Mouse (Mus musculus) stomach, embryonic 16.5 days (tissue): Measurements from ENCODE around the gene Tmem81. TPM values are rescaled to one million over a fixed set of nuclear protein-coding genes. Genes with fewer than 3 reads are reported as not detected.
A peak's percentile ranks its signal among the peaks of the same experiment; 100 is the strongest.

Experiments
- ATAC-seq: fragments of 200-750 bp; cut with Nextera tagmentation; 2 replicates; pipeline ENCODE4 v1.8.0; 2017; ENCODE audit warnings: moderate number of reproducible peaks, moderate TSS enrichment; ENCODE audit not compliant: insufficient read depth, low FRiP score
- H3K27ac ChIP-seq: fragments of 300-500 bp; sonication (generic); 2 replicates; pipeline ENCODE4 v1.5.1; 2014; ENCODE audit warnings: low read length
- H3K27me3 ChIP-seq: fragments of 300-500 bp; sonication (generic); 2 replicates; pipeline ENCODE4 v1.6.1; 2014; ENCODE audit warnings: low read length, control low read depth, mixed read lengths; ENCODE audit not compliant: control insufficient read depth, insufficient read depth
- H3K36me3 ChIP-seq: fragments of 300-500 bp; sonication (generic); 2 replicates; pipeline ENCODE4 v1.6.1; 2014; ENCODE audit warnings: low read length; ENCODE audit not compliant: control insufficient read depth, insufficient read depth
- H3K4me1 ChIP-seq: fragments of 300-500 bp; sonication (generic); 2 replicates; pipeline ENCODE4 v1.6.1; 2014; ENCODE audit warnings: low read length, control low read depth, mixed read lengths; ENCODE audit not compliant: control insufficient read depth, insufficient read depth
- H3K4me2 ChIP-seq: fragments of 300-500 bp; sonication (generic); 2 replicates; pipeline ENCODE4 v1.6.1; 2014; ENCODE audit warnings: low read depth, low read length, mixed read lengths
- H3K4me3 ChIP-seq: fragments of 300-500 bp; sonication (generic); replicated peaks from 2 replicates; pipeline ENCODE4 v1.5.1; 2014; ENCODE audit warnings: mild to moderate bottlenecking, low read length
- H3K9ac ChIP-seq: fragments of 300-500 bp; sonication (generic); 2 replicates; pipeline ENCODE4 v1.6.1; 2014; ENCODE audit warnings: low read length
- H3K9me3 ChIP-seq: fragments of 300-500 bp; sonication (generic); replicated peaks from 2 replicates; pipeline ENCODE4 v1.6.1; 2016; ENCODE audit warnings: low read length, control low read depth; ENCODE audit not compliant: control insufficient read depth
- WGBS: fragments of 180-500 bp; shearing (Covaris S2); extraction: QIAGEN DNeasy Blood & Tissue Kit; methylation state at CpG from one replicate; pipeline ENCODE4 v1.1.7; 2014; 5-methylcytosine and 5-hydroxymethylcytosine counted together
- polyA plus RNA-seq: library from polyadenylated mRNA; unstranded; fragments of >200 nt; fragmentation: Nextera tagmentation; extraction: Ambion mirVana; gene quantifications from 2 replicates; pipeline ENCODE4 v1.2.1, GENCODE M21; 2015

Tmem81 gene
- polyA plus RNA-seq, 1 experiment from 2014 or later = 2.2 TPM

DNA sequence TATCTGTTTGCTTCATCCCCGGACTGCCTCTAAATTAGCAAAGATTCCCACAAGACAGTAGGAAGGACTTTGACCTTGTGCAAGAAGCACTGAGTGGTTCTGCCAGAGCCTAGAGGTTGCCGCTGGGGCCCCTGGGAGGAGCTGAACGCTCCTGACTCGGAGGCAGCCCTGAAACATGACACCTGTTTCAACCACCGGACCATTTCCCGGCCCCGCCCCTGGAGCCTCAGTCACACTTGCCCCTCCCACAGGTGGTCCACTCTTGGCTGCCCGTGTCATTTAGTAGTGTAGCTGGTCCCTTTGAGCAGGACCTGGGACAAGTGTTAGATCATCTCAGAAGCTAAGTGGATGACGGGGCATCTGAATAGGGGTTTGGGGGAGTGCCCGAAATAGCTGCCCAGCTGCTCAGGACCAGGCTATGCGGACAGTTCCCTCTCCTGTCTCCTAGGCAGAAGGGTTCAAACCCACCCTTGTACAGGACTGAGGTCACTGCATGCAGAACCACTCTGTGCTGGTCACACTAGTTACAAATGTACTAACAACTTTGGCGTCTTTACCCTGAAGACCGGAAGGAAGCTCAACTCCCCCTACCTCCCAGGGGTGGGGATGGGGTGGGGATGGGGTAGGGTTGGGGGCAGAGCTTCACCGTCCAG lies 35.3 kb downstream of the Tmem81 start:
- Histone ChIP-seq H3K9ac (no peak overlapping the region), H3K27ac (no peak overlapping the region), H3K4me3 (no peak overlapping the region), H3K27me3 (peaks cover 24% of the 10 kb centered on the region), H3K9me3 (no peaks in the 10 kb centered on the region), H3K4me1 (peaks cover 16% of the 10 kb centered on the region), H3K36me3 (no peaks in the 10 kb centered on the region), H3K4me2 (no peak overlapping the region)
- ATAC-seq = peak; percentile 61
- 7% methylated on average over 14 of the region's 14 CpGs for WGBS

DNA sequence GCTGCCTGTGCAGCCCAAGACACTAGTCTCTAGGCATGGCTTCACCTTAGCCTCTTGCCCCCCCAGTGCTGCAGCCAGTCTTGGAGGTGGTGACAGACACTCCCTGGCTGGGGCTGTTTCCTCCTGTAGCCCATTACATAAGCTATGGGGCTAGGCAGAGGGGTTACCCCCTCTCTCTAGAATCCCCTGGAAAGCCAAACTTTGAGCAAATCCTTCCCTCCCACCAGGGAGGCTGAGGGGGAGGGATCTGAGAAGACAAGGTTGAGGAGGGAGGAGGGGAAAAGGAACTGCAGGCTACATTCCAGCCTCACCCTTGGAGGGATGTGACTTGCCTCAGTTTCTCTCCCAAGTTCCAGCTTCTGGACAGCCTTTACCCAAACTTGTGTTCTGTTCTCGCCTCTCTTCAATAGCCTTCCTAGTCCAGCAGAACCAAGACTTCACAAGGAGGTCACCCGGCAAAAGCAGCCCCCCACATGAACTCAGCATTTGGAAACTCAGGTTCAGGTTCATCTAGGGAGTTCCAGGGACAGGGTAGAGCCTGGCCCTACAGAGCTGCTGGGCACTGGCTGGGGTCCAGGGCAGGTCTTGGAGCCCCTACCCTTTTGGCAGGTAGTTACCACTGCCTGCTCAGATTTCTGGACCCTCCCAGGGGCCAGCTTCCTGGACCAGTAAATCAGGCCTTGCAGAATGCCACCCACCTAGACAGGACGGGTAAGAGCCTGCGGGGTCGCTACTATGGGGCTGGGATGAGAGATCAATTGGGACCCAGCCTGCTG lies 36.0 kb downstream of the Tmem81 start:
- 18% methylated on average over 5 of the region's 5 CpGs for WGBS
- no peak overlapping the region for H3K9ac ChIP-seq
- no peak overlapping the region for H3K27ac ChIP-seq
- peaks cover 16% of the 10 kb centered on the region for H3K4me1 ChIP-seq
- no peak overlapping the region for H3K4me3 ChIP-seq
- peaks cover 24% of the 10 kb centered on the region for H3K27me3 ChIP-seq
- no peaks in the 10 kb centered on the region for H3K36me3 ChIP-seq
- no peaks in the 10 kb centered on the region for H3K9me3 ChIP-seq
- ATAC-seq = no peak
- H3K4me2 ChIP-seq = no peak overlapping the region

DNA sequence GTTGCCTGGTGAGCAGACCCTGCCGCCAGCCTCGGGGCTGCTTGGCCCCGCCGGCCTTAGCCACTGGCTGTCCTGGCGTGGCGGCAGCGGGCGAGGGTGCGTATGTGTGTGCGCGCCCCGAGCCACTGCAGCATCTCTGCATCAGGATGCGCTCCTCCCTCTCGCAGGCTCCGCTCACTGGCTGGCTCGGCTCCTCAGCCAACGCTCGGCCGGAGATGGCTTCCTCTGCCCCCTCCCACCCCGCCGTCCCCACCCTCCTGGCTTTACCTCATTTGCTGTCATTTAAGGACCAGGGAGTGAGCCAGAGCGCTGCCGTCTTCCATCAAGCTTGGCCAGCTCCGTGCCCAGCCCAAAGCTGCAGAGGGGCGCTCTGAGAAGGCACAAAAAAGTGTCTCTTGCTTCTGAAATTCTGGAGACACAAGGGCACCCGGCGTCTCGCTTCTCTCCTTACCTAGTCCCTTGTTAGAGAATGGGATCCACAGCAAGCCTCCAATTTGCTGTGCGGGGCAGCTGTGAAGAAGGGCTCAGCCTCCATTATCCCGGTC lies 36.8 kb downstream of the Tmem81 start, which contains the start of gene Cntn2:
Cntn2 (minus strand) TSS at position 495 of the 545 bp plus-strand sequence.
- Histone ChIP-seq H3K36me3 (no peaks in the 10 kb centered on the region), H3K4me1 (peaks cover 16% of the 10 kb centered on the region), H3K27me3 (peaks cover 24% of the 10 kb centered on the region), H3K4me2 (peak within 1 kb of the TSS; percentile 43; the same call in 1 of the 2 replicates), H3K9ac (peak within 1 kb of the TSS; percentile 31), H3K4me3 (peak within 1 kb of the TSS; percentile 14; the same call in 1 of the 2 replicates), H3K9me3 (no peaks in the 10 kb centered on the region), H3K27ac (no peak within 1 kb of the TSS)
- WGBS = 2% methylated on average over 28 of the region's 30 CpGs
- ATAC-seq = no peak; the same call in 1 of the 2 replicates

DNA sequence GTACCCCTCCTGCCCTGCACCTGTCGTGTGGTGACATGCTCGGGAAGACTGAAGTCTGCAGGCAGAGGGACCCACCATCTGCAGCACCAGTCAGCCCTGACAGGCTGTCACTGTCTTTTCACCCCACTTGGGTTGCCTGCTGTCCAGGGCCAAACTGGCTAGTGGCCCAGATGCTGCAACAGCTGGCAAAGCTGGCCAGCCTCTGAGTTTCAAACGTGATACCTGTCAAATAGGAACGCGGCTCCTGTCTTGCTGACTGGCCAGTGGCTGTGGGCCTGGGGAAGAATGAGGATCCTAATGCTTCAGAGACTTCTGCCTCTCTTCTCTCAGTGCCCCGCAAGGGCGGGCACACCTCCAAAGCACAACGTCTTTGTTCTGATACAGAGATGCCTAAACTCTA lies 37.8 kb downstream of the Tmem81 start:
- Histone ChIP-seq H3K36me3 (no peaks in the 10 kb centered on the region), H3K27me3 (peaks cover 24% of the 10 kb centered on the region), H3K4me1 (peaks cover 16% of the 10 kb centered on the region), H3K9me3 (no peaks in the 10 kb centered on the region), H3K4me3 (no peak overlapping the region), H3K4me2 (no peak overlapping the region), H3K9ac (no peak overlapping the region), H3K27ac (no peak overlapping the region)
- ATAC-seq = no peak
- WGBS = 69% methylated on average over 8 of the region's 8 CpGs

DNA sequence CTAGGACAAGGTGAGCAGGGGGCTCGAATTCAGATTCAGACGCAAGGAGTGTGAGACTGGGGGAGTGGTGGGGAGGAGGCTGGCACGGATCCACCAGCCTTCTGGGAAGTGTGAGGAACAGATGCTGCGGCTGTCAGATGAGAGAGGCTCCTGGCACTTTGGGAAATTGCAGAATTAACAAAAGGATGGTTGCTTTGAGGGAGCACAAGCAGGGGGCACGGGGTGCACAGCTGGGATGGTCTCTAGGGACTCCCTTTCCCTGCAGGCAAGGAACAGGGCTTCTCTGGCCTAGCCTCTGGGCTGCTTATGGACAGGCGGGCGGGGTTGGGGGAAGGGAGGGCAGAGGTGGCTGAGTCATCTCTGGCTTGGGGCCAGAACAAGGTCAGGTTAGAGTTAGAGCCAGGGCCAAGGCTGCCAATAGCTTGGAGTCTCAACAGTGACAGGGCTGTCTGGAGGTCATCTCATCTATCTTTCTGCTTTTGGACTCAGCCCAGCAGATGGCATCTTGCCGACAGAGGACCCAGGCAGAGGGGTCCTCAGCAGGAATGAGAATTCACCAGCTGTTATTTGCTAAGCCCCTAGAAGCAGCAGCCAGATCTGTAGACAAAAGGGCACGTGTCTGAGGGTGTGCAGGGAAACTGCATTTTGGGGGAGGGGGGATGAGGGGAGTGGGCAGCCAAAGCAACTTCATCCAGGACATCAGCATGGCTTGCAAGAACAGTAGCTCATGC lies 52.0 kb downstream of the Tmem81 start:
- Histone ChIP-seq H3K27ac (no peak overlapping the region), H3K27me3 (no peaks in the 10 kb centered on the region; the same call in 1 of the 2 replicates), H3K4me1 (peaks cover 14% of the 10 kb centered on the region), H3K36me3 (no peaks in the 10 kb centered on the region), H3K9ac (peak overlapping the region; percentile 2; the same call in 1 of the 2 replicates), H3K4me3 (no peak overlapping the region), H3K4me2 (no peak overlapping the region), H3K9me3 (no peaks in the 10 kb centered on the region)
- ATAC-seq = peak; percentile 80; the same call in 1 of the 2 replicates
- 14% methylated on average over 9 of the region's 9 CpGs for WGBS

Other genes with a start within 250 kb of the Tmem81 start
- gene Klhdc8a, start 207.6 kb upstream of the Tmem81 start, polyA plus RNA-seq = 0.09 and 0.18 TPM in 2 replicates
- gene Nuak2, start 190.1 kb upstream of the Tmem81 start, polyA plus RNA-seq = 6.8 and 6.9 TPM in 2 replicates
- gene Tmcc2, start 114.9 kb upstream of the Tmem81 start, polyA plus RNA-seq = 25.5 and 28.3 TPM in 2 replicates
- 11.6 and 12.3 TPM in 2 replicates for gene Dstyk, start 88.7 kb upstream of the Tmem81 start, polyA plus RNA-seq
- 38.4 and 39.6 TPM in 2 replicates for gene Rbbp5, start 28.9 kb upstream of the Tmem81 start, polyA plus RNA-seq
- gene Cntn2, start 37.0 kb downstream of the Tmem81 start, polyA plus RNA-seq = 0.06 and 0.18 TPM in 2 replicates
- gene Nfasc, start 235.6 kb downstream of the Tmem81 start, polyA plus RNA-seq = 2.3 and 2.4 TPM in 2 replicates